Mouse (Mus musculus) erythroblast, adult 5-6 weeks (primary cell): Measurements from ENCODE around the gene Tnfrsf22. TPM values are rescaled to one million over a fixed set of nuclear protein-coding genes. Genes with fewer than 3 reads are reported as not detected.
"Not testable (repeated sequence)": the region's sequence is repeated elsewhere in the genome, so short reads cannot be mapped to it uniquely, and the experiment has no call there.

Experiments
- ATAC-seq: replicated peaks from 2 replicates; pipeline ENCODE4 v1.8.0; 2016; ENCODE audit warnings: moderate number of reproducible peaks, mild to moderate bottlenecking, moderate TSS enrichment, inconsistent platforms; ENCODE audit not compliant: poor library complexity, low FRiP score, severe bottlenecking
- total RNA-seq, 2 experiments: library from RNA; stranded (forward) in 1 of 2; stranded (reverse) in 1 of 2; fragments of 150-400 nt in 1 of 2; fragments of 200-764, 138-1000 nt in 1 of 2; gene quantifications; 2 replicates each; pipeline versions ENCODE4 v1.2.3 to v1.2.4; 2015 to 2017; ENCODE audit warnings: low replicate concordance in 2 of 2

Gene Tnfrsf22
- total RNA-seq (2015; ENCODE audit: low replicate concordance) (1.7 and 3.7 TPM in 2 replicates), total RNA-seq (2017; ENCODE audit: low replicate concordance) (0.34 TPM in 1 of 2 replicates, not detected in the other)

GRCm38 (mm10) chr7:143649034-143649768 is at the start of gene Tnfrsf22:
Gene Tnfrsf22 (minus strand): TSS chr7:143649661.
- peak; percentile 99 for ATAC-seq

GRCm38 (mm10) chr7:143696140-143696539 is 46.7 kb upstream of the Tnfrsf22 start:
- no peak for ATAC-seq

GRCm38 (mm10) chr7:143694550-143694949 is 45.1 kb upstream of the Tnfrsf22 start:
- ATAC-seq, result no peak

GRCm38 (mm10) chr7:143692746-143693510 is 43.5 kb upstream of the Tnfrsf22 start:
- ATAC-seq, result no peak

DNA sequence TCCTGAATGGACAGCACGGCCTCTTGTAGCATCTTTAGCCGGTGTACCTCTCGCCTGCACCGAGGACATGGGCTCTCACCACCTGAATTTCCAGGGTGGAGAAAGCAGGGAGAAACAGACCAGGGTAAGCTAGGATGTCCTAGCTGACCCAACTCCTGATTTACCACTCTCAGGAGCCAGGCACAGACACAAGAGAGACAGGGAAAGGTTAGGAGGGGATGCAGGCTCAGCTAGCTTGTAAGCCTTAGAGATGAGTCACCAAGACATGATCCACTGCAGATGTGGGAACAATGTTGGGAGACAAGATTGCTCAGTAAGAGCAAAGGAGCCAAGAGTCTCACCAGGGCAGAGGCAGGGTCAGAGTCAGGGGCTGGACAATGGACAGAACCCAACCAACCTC is 42.4 kb upstream of the Tnfrsf22 start:
- ATAC-seq, result no peak

GRCm38 (mm10) chr7:143691181-143691580 is 41.7 kb upstream of the Tnfrsf22 start:
- ATAC-seq, result no peak

GRCm38 (mm10) chr7:143689946-143690345 is 40.5 kb upstream of the Tnfrsf22 start:
- ATAC-seq, result no peak

- ATAC-seq, result no peak
Observed at GRCm38 (mm10) chr7:143689481-143689880, 40.0 kb upstream of the Tnfrsf22 start.

GRCm38 (mm10) chr7:143686676-143687075 is 37.2 kb upstream of the Tnfrsf22 start:
- ATAC-seq, result not testable (repeated sequence)

- not testable (repeated sequence) for ATAC-seq
Observed at GRCm38 (mm10) chr7:143686191-143686590, 36.7 kb upstream of the Tnfrsf22 start.

GRCm38 (mm10) chr7:143685359-143686067 is 36.1 kb upstream of the Tnfrsf22 start, which contains the start of gene Tnfrsf23:
Gene Tnfrsf23 (minus strand): TSS chr7:143685872.
- ATAC-seq, result peak; percentile 80

DNA sequence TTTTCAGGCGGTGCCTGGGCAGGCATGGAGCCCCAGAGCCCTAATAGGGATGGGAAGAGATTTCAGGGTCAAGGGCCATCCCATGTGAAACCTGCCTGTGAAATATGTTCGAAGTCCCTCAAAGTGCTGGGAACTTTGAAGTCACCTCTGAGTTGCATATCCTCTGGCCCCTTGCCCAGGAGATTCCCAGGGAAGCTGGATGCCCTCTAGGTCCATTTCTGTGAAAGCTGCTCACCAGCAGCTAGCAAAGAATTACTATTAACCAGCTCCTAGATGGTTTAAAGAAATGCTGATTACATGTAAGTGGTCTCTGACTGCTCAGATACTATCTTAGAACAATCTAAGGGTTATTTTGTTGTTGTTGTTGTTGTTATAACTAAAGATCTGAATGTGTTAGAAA is 35.1 kb upstream of the Tnfrsf22 start:
- not testable (repeated sequence) for ATAC-seq

GRCm38 (mm10) chr7:143681566-143681965 is 32.1 kb upstream of the Tnfrsf22 start:
- no peak for ATAC-seq

- ATAC-seq, result not testable (repeated sequence)
Observed at GRCm38 (mm10) chr7:143680836-143681235, 31.4 kb upstream of the Tnfrsf22 start.

DNA sequence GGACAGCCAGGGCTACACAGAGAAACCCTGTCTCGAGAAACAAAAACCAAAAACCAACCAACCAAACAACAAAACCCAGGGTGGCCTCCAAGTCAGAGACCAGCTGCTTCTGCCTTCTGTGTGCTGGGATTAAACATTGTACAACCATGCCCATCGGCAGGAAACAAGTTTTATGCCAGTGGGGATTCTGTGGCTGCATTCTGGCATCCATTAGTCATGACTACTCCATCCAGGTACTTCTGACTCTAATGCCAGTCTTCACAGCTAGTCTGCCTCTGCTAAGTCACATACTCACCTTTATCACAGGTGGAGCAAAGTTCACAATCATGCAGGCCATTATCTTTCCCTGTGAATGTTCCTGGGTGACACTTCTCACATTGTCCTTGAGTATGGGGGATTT is 30.2 kb upstream of the Tnfrsf22 start:
- not testable (repeated sequence) for ATAC-seq

DNA sequence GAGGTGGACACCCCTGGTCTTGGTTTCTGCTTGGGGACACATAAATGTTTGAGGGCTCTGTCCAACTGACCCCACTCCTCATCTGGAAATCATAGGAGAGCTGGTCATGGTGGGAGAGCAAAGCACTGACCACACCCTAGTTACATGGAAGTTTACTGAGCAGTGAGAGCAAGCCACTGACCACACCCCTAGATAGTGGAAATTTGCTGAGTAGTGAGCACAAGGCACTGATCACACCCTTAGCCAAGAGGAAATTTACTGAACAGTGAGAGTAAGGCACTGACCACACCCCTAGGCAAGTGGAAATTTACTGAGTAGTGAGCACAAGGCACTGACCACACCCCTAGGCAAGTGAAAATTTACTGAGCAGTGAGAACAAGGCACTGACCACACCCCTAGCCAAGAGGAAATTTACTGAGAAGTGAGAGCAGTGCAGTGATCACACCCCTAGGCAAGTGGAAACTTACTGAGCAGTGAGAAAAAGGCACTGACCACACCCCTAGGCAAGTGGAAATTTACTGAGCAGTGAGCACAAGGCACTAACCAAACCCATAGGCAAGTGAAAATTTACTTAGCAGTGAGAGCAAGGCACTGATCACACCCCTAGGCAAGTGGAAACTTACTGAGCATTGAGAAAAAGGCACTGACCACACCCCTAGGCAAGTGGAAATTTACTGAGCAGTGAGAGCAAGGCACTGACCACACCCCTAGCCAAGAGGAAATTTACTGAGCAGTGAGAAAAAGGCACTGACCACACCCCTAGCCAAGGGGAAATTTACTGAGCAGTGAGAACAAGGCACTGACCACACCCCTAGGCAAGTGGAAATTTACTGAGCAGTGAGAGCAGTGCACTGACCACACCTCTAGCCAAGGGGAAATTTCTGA is 17.2 kb upstream of the Tnfrsf22 start:
- peak; percentile 56; the same call in 1 of the 2 replicates for ATAC-seq

GRCm38 (mm10) chr7:143663470-143663869 is 14.0 kb upstream of the Tnfrsf22 start:
- ATAC-seq, result no peak

GRCm38 (mm10) chr7:143660797-143661196 is 11.3 kb upstream of the Tnfrsf22 start:
- no peak for ATAC-seq

DNA sequence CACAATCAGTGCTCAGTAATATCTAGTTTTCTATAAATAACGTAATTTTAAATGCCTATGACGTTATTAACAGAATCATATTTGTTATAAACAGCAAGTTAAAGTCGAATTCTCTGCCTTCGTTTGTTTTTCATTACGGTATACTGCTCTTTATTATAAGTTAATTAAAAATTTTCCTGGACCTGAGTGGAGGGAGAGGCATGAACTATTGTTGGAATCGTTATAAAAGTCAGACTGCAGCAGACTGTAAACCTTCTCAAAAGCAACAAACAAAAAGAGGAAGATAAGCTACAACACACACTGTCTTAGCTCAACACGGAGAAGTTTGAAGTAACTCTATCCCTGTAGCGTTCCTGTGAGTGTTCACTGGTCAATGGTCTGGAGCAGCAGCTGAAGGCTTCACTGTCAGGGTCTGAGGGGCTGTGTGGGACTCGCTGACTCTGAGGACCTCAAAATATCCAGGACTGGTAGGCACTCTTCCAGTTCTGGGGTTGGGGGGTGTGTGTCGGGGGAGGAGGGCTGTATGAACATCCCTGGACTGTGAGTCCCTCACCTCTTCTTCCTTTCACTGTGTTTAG is 397 bp upstream of the Tnfrsf22 start:
- ATAC-seq, result not testable (repeated sequence)
